Mouse (Mus musculus): Measurements from ENCODE around the gene S100a6. TPM values are rescaled to one million over a fixed set of nuclear protein-coding genes. Genes with fewer than 3 reads are reported as not detected.
A peak's percentile ranks its signal among the peaks of the same experiment; 100 is the strongest.

The S100a6 gene
- polyA plus RNA-seq, 1 experiment, result 1.3 TPM

DNA sequence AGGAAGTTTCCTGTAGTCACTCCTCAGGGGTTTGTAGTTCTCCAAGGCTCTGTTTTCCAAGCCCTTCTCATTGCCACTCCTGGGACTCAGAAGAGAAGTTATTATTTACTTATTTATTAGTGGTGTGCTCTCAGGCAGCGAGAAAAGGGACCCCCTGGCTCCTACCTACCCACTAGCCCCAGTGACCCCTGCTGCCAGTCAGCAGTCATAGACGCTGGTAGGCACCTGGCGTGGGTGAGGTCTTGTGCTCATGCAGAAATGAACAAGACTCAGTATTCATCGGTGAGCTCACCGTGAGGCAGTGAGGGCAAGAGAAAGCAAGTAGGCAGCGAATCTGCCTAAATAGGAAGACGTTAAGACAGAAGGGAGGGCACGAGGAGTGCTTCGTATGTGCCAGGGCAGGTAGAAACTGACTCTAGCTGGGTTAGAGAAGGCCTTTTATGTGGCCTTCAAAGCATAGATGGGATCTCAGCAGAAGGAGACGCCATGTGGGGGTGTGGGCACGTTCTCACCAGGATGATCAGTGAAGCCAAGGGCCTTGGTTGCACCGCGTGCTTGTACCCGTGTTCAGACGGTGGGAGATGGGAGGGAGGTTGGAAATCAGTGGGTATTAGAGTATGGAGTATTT is 26.6 kb upstream of the S100a6 start:
- Histone ChIP-seq H3K9me3 (0 out of 2 replicates have a peak, but pooled peaks cover 8% of the 10 kb centered on the region), H3K36me3 (replicated peaks; ENCODE audit: low read length) (no peaks in the 10 kb centered on the region), H3K4me1 (peaks cover 44% of the 10 kb centered on the region), H3K27me3 (replicated peaks) (peaks cover 39% of the 10 kb centered on the region), H3K4me3 (replicated peaks) (no peak overlapping the region)
- TF ChIP-seq GATA1 (IDR thresholded peaks at IDR 0.05; ENCODE audit: borderline replicate concordance, low read length), result no peak
- no peak for TF ChIP-seq FLI1 (IDR thresholded peaks at IDR 0.05; ENCODE audit: low read length)

DNA sequence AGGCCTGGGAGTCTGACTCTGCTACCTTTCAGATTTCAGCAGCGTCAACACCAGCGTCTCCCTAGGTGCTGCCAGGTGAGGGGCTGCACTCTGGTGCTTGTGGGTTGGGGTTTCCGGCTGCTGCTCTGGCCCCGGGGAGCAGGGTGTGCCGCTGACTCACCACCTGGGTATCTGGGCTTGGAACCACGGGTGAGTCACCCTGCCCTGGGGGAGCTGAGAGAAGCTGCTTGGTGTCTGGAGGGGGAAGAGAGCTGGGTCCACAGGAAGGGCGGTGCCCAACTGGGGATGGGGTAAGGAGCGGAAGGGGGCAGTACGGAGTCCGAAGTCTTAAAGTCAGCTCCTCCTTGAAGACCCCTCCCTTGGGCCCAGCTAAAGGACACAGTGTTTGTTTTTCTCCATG is 25.8 kb upstream of the S100a6 start:
- peaks cover 44% of the 10 kb centered on the region for H3K4me1 ChIP-seq

DNA sequence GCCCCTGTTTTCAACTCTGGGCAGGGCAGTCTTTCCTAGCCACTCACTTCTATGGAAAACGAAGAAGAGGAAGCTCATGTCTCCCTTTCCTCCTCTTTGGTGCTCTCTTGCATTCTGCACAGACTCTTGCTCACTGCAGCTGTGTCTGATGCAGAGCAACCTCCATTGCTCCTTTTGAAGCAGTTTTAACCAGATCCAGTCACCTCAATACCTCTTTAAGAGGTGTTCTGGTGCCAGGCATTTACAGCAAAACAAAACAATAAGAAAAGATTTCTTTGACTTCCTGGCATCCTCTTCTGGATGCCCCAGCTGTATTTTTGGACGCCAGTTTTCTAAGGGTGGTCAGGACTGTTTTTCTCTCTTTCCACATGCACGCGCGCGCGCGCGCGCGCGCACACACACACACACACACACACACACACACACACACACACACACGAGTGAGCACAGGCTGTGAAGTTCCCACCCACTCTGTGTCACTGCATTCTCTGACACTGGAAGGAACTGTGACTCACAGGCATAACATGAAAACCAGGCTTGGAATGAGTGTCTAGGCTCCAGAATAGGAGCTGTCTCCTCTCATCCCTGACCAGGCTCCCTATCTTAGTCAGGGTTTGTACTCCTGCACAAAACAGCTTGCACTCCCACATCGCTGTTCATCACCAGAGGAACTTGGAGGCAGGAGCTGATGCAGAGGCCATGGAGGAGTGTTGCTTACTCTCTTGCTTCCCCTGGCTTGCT is 25.2 kb upstream of the S100a6 start:
- peak overlapping the region; percentile 40 for H3K4me3 ChIP-seq (replicated peaks)
- H3K27me3 ChIP-seq (replicated peaks), result peaks cover 33% of the 10 kb centered on the region
- 0 out of 2 replicates have a peak, but pooled peaks cover under 1% of the 10 kb centered on the region for H3K9me3 ChIP-seq
- peaks cover 44% of the 10 kb centered on the region for H3K4me1 ChIP-seq
- H3K36me3 ChIP-seq (replicated peaks; ENCODE audit: low read length), result no peaks in the 10 kb centered on the region
- TF ChIP-seq GATA1 (IDR thresholded peaks at IDR 0.05; ENCODE audit: borderline replicate concordance, low read length) (no peak), FLI1 (IDR thresholded peaks at IDR 0.05; ENCODE audit: low read length) (no peak)

More for the DNA sequence above, 25.8 kb upstream of the S100a6 start:
- Histone ChIP-seq H3K27me3 (replicated peaks) (peaks cover 35% of the 10 kb centered on the region), H3K9me3 (0 out of 2 replicates have a peak, but pooled peaks cover 5% of the 10 kb centered on the region), H3K4me3 (replicated peaks) (peak overlapping the region; percentile 40), H3K36me3 (replicated peaks; ENCODE audit: low read length) (no peaks in the 10 kb centered on the region)
- TF ChIP-seq GATA1 (IDR thresholded peaks at IDR 0.05; ENCODE audit: borderline replicate concordance, low read length), result no peak
- TF ChIP-seq FLI1 (IDR thresholded peaks at IDR 0.05; ENCODE audit: low read length), result no peak

DNA sequence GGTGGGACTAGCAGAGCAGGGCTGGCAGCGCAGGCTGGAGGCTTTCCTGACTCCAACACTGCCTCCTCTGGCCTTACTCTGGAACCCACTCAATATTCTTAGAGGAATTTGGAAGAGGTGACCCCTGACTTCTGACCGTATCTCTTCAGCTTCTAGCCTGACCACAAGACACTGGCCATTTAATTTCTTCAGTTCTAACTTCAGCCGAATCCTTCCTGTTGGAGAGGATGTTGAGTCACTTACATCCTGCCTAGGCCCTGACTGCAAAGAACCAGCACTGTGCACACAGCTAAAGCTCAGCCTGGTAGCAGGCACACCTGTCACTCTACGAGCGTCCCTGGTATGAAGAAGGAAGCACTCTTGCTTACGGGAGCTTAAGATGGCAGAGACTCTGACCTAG is 23.3 kb upstream of the S100a6 start:
- Histone ChIP-seq H3K36me3 (replicated peaks; ENCODE audit: low read length) (no peaks in the 10 kb centered on the region), H3K27me3 (replicated peaks) (peaks cover 36% of the 10 kb centered on the region), H3K4me3 (replicated peaks) (peak overlapping the region; percentile 60), H3K9me3 (no peaks in the 10 kb centered on the region), H3K4me1 (peaks cover 46% of the 10 kb centered on the region)
- TF ChIP-seq FLI1 (IDR thresholded peaks at IDR 0.05; ENCODE audit: low read length) (no peak), GATA1 (IDR thresholded peaks at IDR 0.05; ENCODE audit: borderline replicate concordance, low read length) (no peak)

DNA sequence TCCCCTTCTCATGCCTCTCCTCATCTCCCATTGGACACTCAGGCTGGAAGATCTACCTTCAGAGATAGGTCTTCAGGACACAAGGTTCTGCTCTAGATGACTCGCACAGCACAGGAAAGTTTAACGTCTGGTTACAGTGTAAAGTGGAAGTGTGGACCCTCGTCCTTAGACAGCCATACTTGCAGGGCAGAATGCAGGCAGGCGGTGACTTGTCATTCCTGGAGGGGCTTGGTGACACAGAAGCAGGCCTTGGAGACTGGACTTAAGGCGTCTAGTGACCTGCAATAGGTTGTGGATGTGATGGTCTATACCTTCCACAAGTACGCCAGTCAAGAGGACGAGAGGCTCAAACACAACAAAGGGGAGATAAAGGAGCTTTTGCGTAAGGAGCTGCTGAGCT is 22.7 kb upstream of the S100a6 start, which contains the start of gene S100a2:
Gene S100a2, plus strand, starts transcription at position 301 of the 400 bp plus-strand sequence.
- Histone ChIP-seq H3K36me3 (replicated peaks; ENCODE audit: low read length) (no peaks in the 10 kb centered on the region), H3K27me3 (replicated peaks) (peaks cover 36% of the 10 kb centered on the region), H3K4me3 (replicated peaks) (peak within 1 kb of the TSS; percentile 60), H3K4me1 (peaks cover 49% of the 10 kb centered on the region), H3K9me3 (no peaks in the 10 kb centered on the region)
- TF ChIP-seq FLI1 (IDR thresholded peaks at IDR 0.05; ENCODE audit: low read length), result no peak
- TF ChIP-seq GATA1 (IDR thresholded peaks at IDR 0.05; ENCODE audit: borderline replicate concordance, low read length), result no peak

DNA sequence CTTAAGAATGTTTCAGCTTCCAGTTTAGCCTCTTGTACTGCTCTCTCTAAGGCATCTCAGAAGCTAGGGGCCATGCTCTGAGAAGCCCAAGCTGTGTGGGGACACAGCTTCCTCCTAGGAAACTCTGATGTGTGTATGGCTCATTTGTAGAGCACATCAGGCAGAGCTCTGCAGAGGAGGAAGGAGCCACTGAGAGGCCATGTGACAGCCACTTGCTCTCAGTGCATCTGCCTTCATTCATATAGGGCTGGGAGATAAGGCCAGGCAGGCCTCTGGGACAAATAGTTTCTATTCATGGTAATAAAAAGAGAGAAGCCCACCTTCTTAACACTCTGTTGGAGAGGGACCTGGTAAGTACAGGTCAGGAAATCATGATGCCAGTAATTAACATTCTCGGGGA is 18.2 kb upstream of the S100a6 start:
- H3K4me1 ChIP-seq, result peaks cover 14% of the 10 kb centered on the region
- H3K36me3 ChIP-seq (replicated peaks; ENCODE audit: low read length), result no peaks in the 10 kb centered on the region
- H3K9me3 ChIP-seq, result no peaks in the 10 kb centered on the region
- TF ChIP-seq FLI1 (IDR thresholded peaks at IDR 0.05; ENCODE audit: low read length), result no peak
- TF ChIP-seq GATA1 (IDR thresholded peaks at IDR 0.05; ENCODE audit: borderline replicate concordance, low read length), result no peak
- no peak overlapping the region for H3K4me3 ChIP-seq (replicated peaks)
- H3K27me3 ChIP-seq (replicated peaks), result peaks cover 54% of the 10 kb centered on the region

DNA sequence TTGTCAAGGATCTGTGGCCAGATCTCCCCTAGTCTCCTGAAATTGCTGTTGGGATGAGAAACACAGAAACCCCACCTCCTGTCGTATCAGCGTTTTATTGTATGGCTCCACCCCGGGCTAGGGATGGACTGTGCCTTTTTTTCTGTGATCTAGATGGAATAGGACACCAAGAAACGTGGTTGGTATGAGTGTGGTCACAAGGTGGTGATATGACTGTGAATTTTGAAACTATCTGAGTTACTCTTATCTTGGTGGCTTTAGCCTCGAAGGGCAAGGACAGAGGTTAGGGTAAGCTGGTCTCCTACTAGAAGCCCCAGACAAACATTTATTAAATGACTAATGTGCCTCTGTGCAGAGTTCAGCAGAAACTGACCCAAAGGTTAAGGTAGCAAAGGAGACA is 17.1 kb upstream of the S100a6 start:
- Histone ChIP-seq H3K4me1 (0 out of 2 replicates have a peak, but pooled peaks cover 4% of the 10 kb centered on the region), H3K36me3 (replicated peaks; ENCODE audit: low read length) (no peaks in the 10 kb centered on the region), H3K4me3 (replicated peaks) (no peak overlapping the region), H3K9me3 (no peaks in the 10 kb centered on the region), H3K27me3 (replicated peaks) (peaks cover 61% of the 10 kb centered on the region)
- no peak for TF ChIP-seq GATA1 (IDR thresholded peaks at IDR 0.05; ENCODE audit: borderline replicate concordance, low read length)
- TF ChIP-seq FLI1 (IDR thresholded peaks at IDR 0.05; ENCODE audit: low read length), result no peak

DNA sequence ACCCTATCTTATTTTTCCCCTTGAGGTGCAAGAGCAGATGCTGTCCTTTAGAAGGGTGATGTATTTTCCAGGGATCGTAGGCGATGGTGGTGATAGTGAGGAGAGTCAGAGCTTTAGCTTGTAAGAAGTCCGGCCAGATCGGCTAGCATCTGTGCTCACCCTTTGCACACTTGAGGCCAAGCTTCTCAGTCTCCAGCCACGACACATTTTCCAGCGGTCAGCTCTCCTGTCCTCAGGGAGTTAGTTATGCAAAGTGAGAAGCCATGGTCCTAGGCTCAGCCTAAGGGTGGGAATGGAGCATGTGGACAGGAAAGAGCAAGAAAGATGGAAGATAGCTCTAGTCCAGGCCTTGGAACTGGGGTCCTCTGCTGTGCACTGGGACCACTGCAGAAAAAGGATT is 15.9 kb upstream of the S100a6 start:
- no peak for TF ChIP-seq GATA1 (IDR thresholded peaks at IDR 0.05; ENCODE audit: borderline replicate concordance, low read length)
- TF ChIP-seq FLI1 (IDR thresholded peaks at IDR 0.05; ENCODE audit: low read length), result no peak
- Histone ChIP-seq H3K9me3 (no peaks in the 10 kb centered on the region), H3K4me1 (peaks cover 7% of the 10 kb centered on the region), H3K4me3 (replicated peaks) (no peak overlapping the region), H3K27me3 (replicated peaks) (peaks cover 74% of the 10 kb centered on the region), H3K36me3 (replicated peaks; ENCODE audit: low read length) (no peaks in the 10 kb centered on the region)

DNA sequence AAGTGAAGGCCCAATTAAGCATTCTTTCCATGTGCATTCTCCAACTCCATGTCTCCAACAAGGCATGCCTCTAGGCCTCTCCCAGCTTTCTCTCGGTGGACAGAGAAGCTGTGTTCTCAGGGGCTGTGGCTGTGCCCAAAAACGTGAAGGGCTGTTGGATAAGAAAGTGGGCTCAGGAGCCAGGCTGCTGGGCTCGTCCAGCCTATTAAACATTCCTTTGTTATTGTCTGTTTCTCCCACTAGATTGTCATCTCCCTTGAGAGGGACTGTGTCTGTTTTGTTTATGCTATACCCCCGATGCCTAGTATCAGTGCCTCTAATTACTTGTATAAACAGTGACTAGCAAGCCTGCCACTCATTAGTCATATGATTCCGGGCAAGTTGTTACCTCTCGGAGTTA is 14.9 kb upstream of the S100a6 start:
- Histone ChIP-seq H3K4me1 (peaks cover 17% of the 10 kb centered on the region), H3K36me3 (replicated peaks; ENCODE audit: low read length) (no peaks in the 10 kb centered on the region), H3K9me3 (no peaks in the 10 kb centered on the region), H3K4me3 (replicated peaks) (no peak overlapping the region), H3K27me3 (replicated peaks) (peaks cover 83% of the 10 kb centered on the region)
- TF ChIP-seq GATA1 (IDR thresholded peaks at IDR 0.05; ENCODE audit: borderline replicate concordance, low read length) (no peak), FLI1 (IDR thresholded peaks at IDR 0.05; ENCODE audit: low read length) (no peak)

DNA sequence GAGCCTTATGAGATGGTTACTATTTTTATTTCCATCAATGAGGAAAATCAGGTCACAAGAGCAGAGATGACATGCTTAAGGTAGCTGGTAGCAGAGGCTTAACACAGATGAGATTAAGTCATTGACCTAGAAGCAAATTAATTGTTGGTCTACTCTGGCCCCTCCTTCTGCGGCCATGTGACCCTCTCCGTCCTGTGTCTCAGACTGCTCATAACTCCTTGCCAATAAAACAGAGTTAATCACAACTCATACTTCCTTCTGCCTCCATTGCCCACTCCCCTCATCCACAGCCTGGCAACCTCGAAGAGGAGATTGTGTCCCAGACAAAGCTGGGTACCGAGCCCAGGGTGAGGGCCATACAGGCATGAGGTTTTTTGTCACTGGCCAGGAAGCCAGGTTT is 14.5 kb upstream of the S100a6 start:
- Histone ChIP-seq H3K27me3 (replicated peaks) (peaks cover 85% of the 10 kb centered on the region), H3K4me1 (peaks cover 21% of the 10 kb centered on the region), H3K4me3 (replicated peaks) (no peak overlapping the region), H3K9me3 (no peaks in the 10 kb centered on the region), H3K36me3 (replicated peaks; ENCODE audit: low read length) (no peaks in the 10 kb centered on the region)
- no peak for TF ChIP-seq FLI1 (IDR thresholded peaks at IDR 0.05; ENCODE audit: low read length)
- no peak for TF ChIP-seq GATA1 (IDR thresholded peaks at IDR 0.05; ENCODE audit: borderline replicate concordance, low read length)

All from megakaryocyte, embryonic 14.5 days (primary cell).